Mouse (Mus musculus) forebrain, embryonic 14.5 days (tissue): ENCODE data around the gene Mecom. TPM values are rescaled to one million over a fixed set of nuclear protein-coding genes. Genes with fewer than 3 reads are reported as not detected.

Source experiments
- ATAC-seq: fragments of 200-750 bp; cut with Nextera tagmentation; 2 replicates; pipeline ENCODE4 v1.8.0; 2017; ENCODE audit warnings: mild to moderate bottlenecking, moderate library complexity
- DNase-seq: peaks from one replicate; pipeline ENCODE4 v3.0.0-alpha.2; 2015; ENCODE audit warnings: low spot score
- H3K27ac ChIP-seq: fragments of 300-500 bp; sonication (generic); 2 replicates; pipeline ENCODE4 v1.5.1; 2014; ENCODE audit warnings: low read depth, mild to moderate bottlenecking, control low read depth, low read length, moderate library complexity
- H3K27me3 ChIP-seq: fragments of 300-500 bp; sonication (generic); replicated peaks from 2 replicates; pipeline ENCODE4 v1.6.1; 2014; ENCODE audit warnings: low read length, control low read depth, mixed read lengths; ENCODE audit not compliant: control insufficient read depth, insufficient read depth
- H3K36me3 ChIP-seq: fragments of 300-500 bp; sonication (generic); 2 replicates; pipeline ENCODE4 v1.6.1; 2014; ENCODE audit warnings: low read length, control low read depth; ENCODE audit not compliant: control insufficient read depth, insufficient read depth
- H3K4me1 ChIP-seq: fragments of 300-500 bp; sonication (generic); 2 replicates; pipeline ENCODE4 v1.6.1; 2014; ENCODE audit warnings: antibody characterized with exemption, low read length, control low read depth; ENCODE audit not compliant: control insufficient read depth, insufficient read depth
- H3K4me2 ChIP-seq: fragments of 300-500 bp; sonication (generic); 2 replicates; pipeline ENCODE4 v1.6.1; 2014; ENCODE audit warnings: mild to moderate bottlenecking, control low read depth, low read length
- H3K4me3 ChIP-seq: fragments of 300-500 bp; sonication (generic); 2 replicates; pipeline ENCODE4 v1.5.1; 2014; ENCODE audit warnings: low read depth, low read length, control low read depth
- H3K9ac ChIP-seq: fragments of 300-500 bp; sonication (generic); 2 replicates; pipeline ENCODE4 v1.6.1; 2014; ENCODE audit warnings: mild to moderate bottlenecking, low read length, control low read depth, moderate library complexity
- H3K9me3 ChIP-seq: fragments of 300-500 bp; sonication (generic); replicated peaks from 2 replicates; pipeline ENCODE4 v1.6.1; 2016; ENCODE audit warnings: low read length, control low read depth, mixed read lengths; ENCODE audit not compliant: control insufficient read depth
- WGBS: fragments of 180-500 bp; shearing (Covaris S2); extraction: QIAGEN DNeasy Blood & Tissue Kit; methylation state at CpG from one replicate; pipeline ENCODE4 v1.1.7; 2014; 5-methylcytosine and 5-hydroxymethylcytosine counted together
- polyA plus RNA-seq: library from polyadenylated mRNA; unstranded; fragments of >200 nt; fragmentation: Nextera tagmentation; extraction: Ambion mirVana; gene quantifications from 2 replicates; pipeline ENCODE4 v1.2.1, GENCODE M21; 2014

The Mecom gene
- polyA plus RNA-seq, 1 experiment from 2014 or later = 3.2 TPM

GRCm38 (mm10) chr3:30299460-30299859 is 248.3 kb downstream of the Mecom start:
- no peaks in the 10 kb centered on the region for H3K27me3 ChIP-seq
- peak; percentile 51 for DNase-seq
- H3K36me3 ChIP-seq = no peaks in the 10 kb centered on the region
- no peaks in the 10 kb centered on the region for H3K9me3 ChIP-seq
- 52% methylated on average over 1 of the region's 1 CpGs for WGBS
- no peak overlapping the region for H3K4me2 ChIP-seq
- H3K4me3 ChIP-seq = no peak overlapping the region
- no peak overlapping the region for H3K27ac ChIP-seq
- no peak overlapping the region for H3K9ac ChIP-seq
- no peaks in the 10 kb centered on the region for H3K4me1 ChIP-seq
- ATAC-seq = no peak

GRCm38 (mm10) chr3:30294433-30294832 is 253.4 kb downstream of the Mecom start:
- Histone ChIP-seq H3K4me2 (no peak overlapping the region), H3K4me1 (no peaks in the 10 kb centered on the region), H3K27me3 (no peaks in the 10 kb centered on the region), H3K9ac (no peak overlapping the region), H3K9me3 (no peaks in the 10 kb centered on the region), H3K36me3 (no peaks in the 10 kb centered on the region), H3K4me3 (no peak overlapping the region), H3K27ac (no peak overlapping the region)
- DNase-seq = peak; percentile 44
- WGBS = 84% methylated on average over 5 of the region's 5 CpGs
- ATAC-seq = no peak

GRCm38 (mm10) chr3:30286529-30286928 is 261.3 kb downstream of the Mecom start:
- H3K27me3 ChIP-seq = no peaks in the 10 kb centered on the region
- WGBS = 30% methylated on average over 4 of the region's 4 CpGs
- no peaks in the 10 kb centered on the region for H3K4me1 ChIP-seq
- no peak overlapping the region for H3K27ac ChIP-seq
- no peaks in the 10 kb centered on the region for H3K9me3 ChIP-seq
- H3K36me3 ChIP-seq = no peaks in the 10 kb centered on the region
- H3K9ac ChIP-seq = no peak overlapping the region
- no peak for ATAC-seq
- no peak overlapping the region for H3K4me3 ChIP-seq
- no peak overlapping the region for H3K4me2 ChIP-seq
- no peak for DNase-seq

GRCm38 (mm10) chr3:30284094-30284493 is 263.7 kb downstream of the Mecom start:
- no peak overlapping the region for H3K4me2 ChIP-seq
- no peak for DNase-seq
- no peaks in the 10 kb centered on the region for H3K4me1 ChIP-seq
- H3K9ac ChIP-seq = no peak overlapping the region
- no peaks in the 10 kb centered on the region for H3K36me3 ChIP-seq
- ATAC-seq = no peak
- H3K9me3 ChIP-seq = no peaks in the 10 kb centered on the region
- no peak overlapping the region for H3K4me3 ChIP-seq
- H3K27me3 ChIP-seq = no peaks in the 10 kb centered on the region
- H3K27ac ChIP-seq = no peak overlapping the region
- WGBS = 71% methylated on average over 4 of the region's 4 CpGs

- H3K4me1 ChIP-seq = no peaks in the 10 kb centered on the region
- no peaks in the 10 kb centered on the region for H3K9me3 ChIP-seq
- no peak overlapping the region for H3K27ac ChIP-seq
- no peaks in the 10 kb centered on the region for H3K27me3 ChIP-seq
- no peak overlapping the region for H3K9ac ChIP-seq
- no peaks in the 10 kb centered on the region for H3K36me3 ChIP-seq
- ATAC-seq (no peak), DNase-seq (no peak)
- 77% methylated on average over 5 of the region's 5 CpGs for WGBS
- H3K4me2 ChIP-seq = no peak overlapping the region
- H3K4me3 ChIP-seq = no peak overlapping the region
Measured at GRCm38 (mm10) chr3:30283562-30283961, 264.2 kb downstream of the Mecom start.

GRCm38 (mm10) chr3:30277569-30277968 is 270.2 kb downstream of the Mecom start:
- H3K27ac ChIP-seq = no peak overlapping the region
- no peak for ATAC-seq
- H3K9ac ChIP-seq = no peak overlapping the region
- H3K4me3 ChIP-seq = no peak overlapping the region
- DNase-seq = peak; percentile 31
- H3K36me3 ChIP-seq = no peaks in the 10 kb centered on the region
- WGBS = 25% methylated on average over 10 of the region's 10 CpGs
- no peaks in the 10 kb centered on the region for H3K27me3 ChIP-seq
- no peaks in the 10 kb centered on the region for H3K4me1 ChIP-seq
- no peaks in the 10 kb centered on the region for H3K9me3 ChIP-seq
- H3K4me2 ChIP-seq = no peak overlapping the region

- Histone ChIP-seq H3K4me1 (no peaks in the 10 kb centered on the region), H3K27me3 (no peaks in the 10 kb centered on the region), H3K9ac (no peak overlapping the region), H3K36me3 (no peaks in the 10 kb centered on the region), H3K9me3 (no peaks in the 10 kb centered on the region), H3K4me2 (no peak overlapping the region), H3K27ac (no peak overlapping the region), H3K4me3 (no peak overlapping the region)
- no peak for ATAC-seq
- DNase-seq = peak; percentile 51
- WGBS = 74% methylated on average over 8 of the region's 8 CpGs
Measured at GRCm38 (mm10) chr3:30276099-30276498, 271.7 kb downstream of the Mecom start.

- Histone ChIP-seq H3K9ac (no peak overlapping the region), H3K36me3 (no peaks in the 10 kb centered on the region), H3K4me3 (no peak overlapping the region), H3K9me3 (no peaks in the 10 kb centered on the region), H3K4me2 (no peak overlapping the region), H3K27me3 (no peaks in the 10 kb centered on the region), H3K4me1 (no peaks in the 10 kb centered on the region), H3K27ac (no peak overlapping the region)
- DNase-seq (no peak), ATAC-seq (no peak)
- WGBS = 70% methylated on average over 3 of the region's 3 CpGs
Measured at GRCm38 (mm10) chr3:30269253-30269652, 278.6 kb downstream of the Mecom start.

GRCm38 (mm10) chr3:30260945-30261344 is 286.9 kb downstream of the Mecom start:
- H3K4me1 ChIP-seq = no peaks in the 10 kb centered on the region
- ATAC-seq = no peak
- DNase-seq = no peak
- no peaks in the 10 kb centered on the region for H3K9me3 ChIP-seq
- H3K9ac ChIP-seq = no peak overlapping the region
- no peaks in the 10 kb centered on the region for H3K36me3 ChIP-seq
- no peak overlapping the region for H3K4me3 ChIP-seq
- 47% methylated on average over 4 of the region's 4 CpGs for WGBS
- H3K4me2 ChIP-seq = no peak overlapping the region
- H3K27me3 ChIP-seq = no peaks in the 10 kb centered on the region
- no peak overlapping the region for H3K27ac ChIP-seq
